In genomic region chr3:69373544-69374306, GRCm38 (mm10) we compare ENCODE assay signal across 8 mouse cellular contexts. TPM values are rescaled to one million over a fixed set of nuclear protein-coding genes. Genes with fewer than 3 reads are reported as not detected.
DNase-seq lines count a peak whose midpoint lies in the region; ATAC-seq and TF ChIP-seq lines count a peak whose summit lies in the region.

No protein-coding gene starts in this region.

- ATAC-seq in forebrain, embryonic 15.5 days (replicated peaks), result peak; percentile 85

- WGBS in forebrain, embryonic 15.5 days, result 36% methylated on average over 10 of the region's 10 CpGs
- 68% methylated on average over 10 of the region's 10 CpGs for WGBS in cerebellum, adult 2 months

- no peak for TF ChIP-seq POLR2A in cerebellum, adult 2 months (IDR thresholded peaks at IDR 0.05; ENCODE audit: borderline replicate concordance, insufficient read depth, low read length)

- H3K4me2 ChIP-seq in forebrain, embryonic 15.5 days (replicated peaks), result no peak overlapping the region

- H3K27ac ChIP-seq in forebrain, embryonic 15.5 days (replicated peaks), result peak overlapping the region; percentile 65
- no peak overlapping the region for H3K27ac ChIP-seq in cerebellum, adult 2 months (ENCODE audit: insufficient read depth, low read length)

- H3K9me3 ChIP-seq in forebrain, embryonic 15.5 days, result no peaks in the 10 kb centered on the region

- H3K36me3 ChIP-seq in forebrain, embryonic 15.5 days, result no peaks in the 10 kb centered on the region

- peak; percentile 50 for DNase-seq in testis, postnatal 10 days (ENCODE audit: low spot score)
- DNase-seq in testis, postnatal 14 days (ENCODE audit: low spot score), result no peak
- DNase-seq in left cerebral cortex, postnatal 25 days (ENCODE audit: low spot score in 2 of 2), result peak; percentile 66 to 92
- peak; percentile 25 to 41 for DNase-seq in spleen, adult 18-20 months
- DNase-seq in heart, adult 18-20 months, result no peak
- DNase-seq in cerebellum, adult 2 months, result no peak
- DNase-seq in heart, adult 8-10 months (ENCODE audit: low spot score), result no peak

- TF ChIP-seq CTCF in cerebellum, adult 2 months (IDR thresholded peaks at IDR 0.05; ENCODE audit: borderline replicate concordance, insufficient read depth, low read depth, low read length), result no peak

- intact Hi-C loops in left cerebral cortex, postnatal 25 days (cut with DNase I), result loop anchor here (5.0 kb wide), 1 partner anchor 109 kb away; no protein-coding TSS in a partner anchor

- no peak overlapping the region for H3K9ac ChIP-seq in forebrain, embryonic 15.5 days (replicated peaks)

- H3K27me3 ChIP-seq in forebrain, embryonic 15.5 days, result no peaks in the 10 kb centered on the region
- no peaks in the 10 kb centered on the region for H3K27me3 ChIP-seq in cerebellum, adult 2 months (ENCODE audit: control insufficient read depth, insufficient read depth, low read length)

- peaks cover 9% of the 10 kb centered on the region for H3K4me1 ChIP-seq in forebrain, embryonic 15.5 days
- H3K4me1 ChIP-seq in cerebellum, adult 2 months (ENCODE audit: control insufficient read depth, insufficient read depth, low read length), result peaks cover 3% of the 10 kb centered on the region; the same call in 1 of the 2 replicates

- H3K4me3 ChIP-seq in forebrain, embryonic 15.5 days, result no peak overlapping the region
- H3K4me3 ChIP-seq in cerebellum, adult 2 months (replicated peaks; ENCODE audit: insufficient read depth, low read depth, low read length), result no peak overlapping the region

RNA-seq across cellular contexts. Expression of gene Ppm1l, which starts 57.1 kb away (rescaled TPM):
- 26.2 and 27.7 TPM in 2 replicates for polyA plus RNA-seq in forebrain, embryonic 15.5 days (2015; fragmentation: Nextera tagmentation; extraction: Ambion mirVana)
- 10 to 100 TPM; 77.9 to 86.8 TPM for total RNA-seq in left cerebral cortex, postnatal 25 days (2021)
- 10 to 100 TPM; 29.2 TPM for total RNA-seq in heart, adult 18-20 months (2021)
- 38.2 and 39.8 TPM in 2 replicates for polyA plus RNA-seq in cerebellum, adult 2 months (2012; rRNA removed)
- total RNA-seq in heart, adult 8-10 months (2022), result 10 to 100 TPM; 27.1 to 35.0 (median 31.1) TPM

Comparison
In these comparisons a context has a peak if more than half of its experiments do, and no peak if none do; other contexts are left out.
1. DNase-seq: peak in testis, postnatal 10 days (single experiment), left cerebral cortex, postnatal 25 days (2 of 2) and spleen, adult 18-20 months (2 of 2); none in testis, postnatal 14 days (single experiment), heart, adult 18-20 months (0 of 2), cerebellum, adult 2 months (0 of 2) and heart, adult 8-10 months (single experiment).